Mouse (Mus musculus) C3H10T1/2 (cell line): Measurements from ENCODE around the gene Sulf2. TPM values are rescaled to one million over a fixed set of nuclear protein-coding genes. Genes with fewer than 3 reads are reported as not detected.

ENCODE experiments used
- polyA plus RNA-seq, 2 experiments: library from polyadenylated mRNA; unstranded; fragments of >200 nt; fragmentation: generic; extraction: Trizol; gene quantifications; one replicate each; pipeline ENCODE4 v1.2.1; 2012; ENCODE audit warnings: missing spikeins in 2 of 2

The Sulf2 gene
- polyA plus RNA-seq = 100 to 1,000 TPM in 1 of 2 experiments, 10 to 100 TPM in 1; 18.4 to 229 TPM

DNA sequence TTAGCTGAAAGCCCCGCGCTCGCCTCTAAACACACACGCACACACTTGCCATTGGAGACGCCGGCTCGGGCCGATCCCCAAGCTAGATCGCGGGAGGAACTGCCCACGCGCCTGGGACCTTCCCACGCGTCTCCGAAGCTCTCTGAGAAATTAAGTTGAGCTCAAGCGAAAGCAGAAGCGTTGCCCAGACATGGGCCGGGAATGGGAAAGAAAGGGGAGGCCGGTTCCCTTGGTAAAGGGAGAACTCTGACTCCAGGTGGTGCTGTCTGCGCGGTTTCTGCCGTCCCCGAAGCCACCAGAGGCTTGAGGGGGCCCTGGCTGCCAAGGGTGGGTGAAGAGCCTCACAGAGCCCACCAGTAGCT is at the start of gene Sulf2:
Gene Sulf2, minus strand, starts transcription at position 210 of the 362 bp plus-strand sequence.

Other genes starting within 250 kb of the Sulf2 start
- gene Ncoa3, start 163.0 kb downstream of the Sulf2 start, polyA plus RNA-seq = 1 to 10 TPM in 1 of 2 experiments, under 1 TPM in 1; 0.88 to 8.2 TPM